Mouse (Mus musculus) embryonic facial prominence, embryonic 15.5 days (tissue): ENCODE results near the gene Anxa9. TPM values are rescaled to one million over a fixed set of nuclear protein-coding genes. Genes with fewer than 3 reads are reported as not detected.
A peak's percentile ranks its signal among the peaks of the same experiment; 100 is the strongest.

Experiments used
- ATAC-seq: fragments of 200-750 bp; cut with Nextera tagmentation; 2 replicates; pipeline ENCODE4 v1.8.0; 2017; ENCODE audit warnings: low read depth, moderate TSS enrichment; ENCODE audit not compliant: insufficient number of reproducible peaks, low FRiP score, low TSS enrichment
- H3K27ac ChIP-seq: fragments of 300-500 bp; sonication (generic); replicated peaks from 2 replicates; pipeline ENCODE4 v1.5.1; 2015; ENCODE audit warnings: mild to moderate bottlenecking, inconsistent platforms
- H3K27me3 ChIP-seq: fragments of 300-500 bp; sonication (generic); 2 replicates; pipeline ENCODE4 v1.6.1; 2015; ENCODE audit warnings: inconsistent platforms
- H3K36me3 ChIP-seq: fragments of 300-500 bp; sonication (generic); 2 replicates; pipeline ENCODE4 v1.6.1; 2015; ENCODE audit warnings: mild to moderate bottlenecking, inconsistent platforms
- H3K4me1 ChIP-seq: fragments of 300-500 bp; sonication (generic); 2 replicates; pipeline ENCODE4 v1.6.1; 2015; ENCODE audit warnings: inconsistent platforms
- H3K4me2 ChIP-seq: fragments of 300-500 bp; sonication (generic); replicated peaks from 2 replicates; pipeline ENCODE4 v1.6.1; 2015; ENCODE audit warnings: mild to moderate bottlenecking, inconsistent platforms
- H3K4me3 ChIP-seq: fragments of 300-500 bp; sonication (generic); replicated peaks from 2 replicates; pipeline ENCODE4 v1.5.1; 2015; ENCODE audit warnings: mild to moderate bottlenecking, inconsistent platforms
- H3K9ac ChIP-seq: fragments of 300-500 bp; sonication (generic); 2 replicates; pipeline ENCODE4 v1.6.1; 2015; ENCODE audit warnings: inconsistent platforms
- H3K9me3 ChIP-seq: fragments of 300-500 bp; sonication (generic); replicated peaks from 2 replicates; pipeline ENCODE4 v1.6.1; 2016; ENCODE audit warnings: inconsistent platforms
- WGBS: fragments of 180-500 bp; shearing (Covaris S2); methylation state at CpG from one replicate; pipeline ENCODE4 v1.1.7; 2015; 5-methylcytosine and 5-hydroxymethylcytosine counted together
- polyA plus RNA-seq: library from polyadenylated mRNA; unstranded; fragments of >200 nt; fragmentation: Nextera tagmentation; extraction: Ambion mirVana; gene quantifications from 2 replicates; pipeline ENCODE4 v1.2.1, GENCODE M21; 2015

The Anxa9 gene
- polyA plus RNA-seq, 1 experiment from 2014 or later, result 11.6 TPM

- 71% methylated on average over 6 of the region's 6 CpGs for WGBS
- H3K4me1 ChIP-seq, result peaks cover 19% of the 10 kb centered on the region
- no peak for ATAC-seq
- H3K27ac ChIP-seq, result no peak overlapping the region
- H3K4me2 ChIP-seq, result no peak overlapping the region
- no peak overlapping the region for H3K9ac ChIP-seq
- no peak overlapping the region for H3K4me3 ChIP-seq
- no peaks in the 10 kb centered on the region for H3K36me3 ChIP-seq
- no peaks in the 10 kb centered on the region for H3K27me3 ChIP-seq
- H3K9me3 ChIP-seq, result no peaks in the 10 kb centered on the region
Observed at GRCm38 (mm10) chr3:95312623-95313022, 5.6 kb upstream of the Anxa9 start.

DNA sequence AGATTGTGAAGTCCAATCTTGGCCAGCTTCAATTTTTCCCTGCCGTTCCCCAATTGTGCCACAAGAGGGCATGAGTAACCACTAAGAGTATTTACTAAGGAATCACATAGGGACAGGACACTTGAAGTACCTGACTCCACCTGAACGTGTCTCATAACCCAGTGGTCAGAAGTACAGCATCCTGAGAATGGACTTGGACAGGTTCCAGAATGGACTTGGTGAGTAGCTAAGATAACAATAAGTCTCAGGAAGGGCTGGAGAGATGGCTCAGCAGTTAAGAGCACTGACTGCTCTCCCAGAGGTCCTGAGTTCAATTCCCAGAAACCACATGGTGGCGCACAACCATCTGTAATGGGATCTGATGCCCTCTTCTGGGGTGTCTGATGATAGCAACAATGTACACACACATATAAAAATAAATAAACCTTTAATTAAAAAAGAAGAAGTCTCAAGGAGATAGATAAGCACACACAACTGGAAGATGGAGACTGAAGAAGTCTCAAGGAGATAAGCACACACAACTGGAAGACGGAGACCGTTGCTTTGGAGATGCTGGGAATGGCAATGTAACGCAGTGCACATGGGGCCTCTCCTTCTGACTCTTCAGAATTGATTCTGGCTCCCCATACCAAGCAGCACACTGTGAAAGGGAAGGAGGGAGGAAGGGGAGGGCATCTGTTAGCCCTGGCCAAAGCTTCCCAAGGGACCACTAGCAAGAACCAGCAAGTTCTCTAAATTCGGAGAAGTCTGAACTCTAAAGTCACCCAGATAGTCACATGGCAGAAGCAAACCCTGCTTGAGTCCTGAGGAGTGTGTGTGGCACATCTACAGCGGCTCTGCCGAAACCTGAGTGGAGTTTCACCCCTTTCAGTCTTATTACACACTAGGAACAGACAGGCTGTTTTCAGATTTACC lies 4.2 kb upstream of the Anxa9 start:
- Histone ChIP-seq H3K36me3 (no peaks in the 10 kb centered on the region), H3K9me3 (no peaks in the 10 kb centered on the region), H3K4me3 (no peak overlapping the region), H3K27me3 (no peaks in the 10 kb centered on the region), H3K27ac (no peak overlapping the region), H3K9ac (no peak overlapping the region), H3K4me2 (no peak overlapping the region), H3K4me1 (peaks cover 13% of the 10 kb centered on the region)
- WGBS, result 65% methylated on average over 9 of the region's 9 CpGs
- ATAC-seq, result no peak

GRCm38 (mm10) chr3:95310496-95310895 lies 3.5 kb upstream of the Anxa9 start:
- no peaks in the 10 kb centered on the region for H3K36me3 ChIP-seq
- 66% methylated on average over 3 of the region's 3 CpGs for WGBS
- no peaks in the 10 kb centered on the region for H3K9me3 ChIP-seq
- no peak overlapping the region for H3K4me2 ChIP-seq
- H3K9ac ChIP-seq, result no peak overlapping the region
- H3K27ac ChIP-seq, result no peak overlapping the region
- no peak overlapping the region for H3K4me3 ChIP-seq
- H3K27me3 ChIP-seq, result no peaks in the 10 kb centered on the region
- peaks cover 8% of the 10 kb centered on the region; the same call in 1 of the 2 replicates for H3K4me1 ChIP-seq
- no peak for ATAC-seq

DNA sequence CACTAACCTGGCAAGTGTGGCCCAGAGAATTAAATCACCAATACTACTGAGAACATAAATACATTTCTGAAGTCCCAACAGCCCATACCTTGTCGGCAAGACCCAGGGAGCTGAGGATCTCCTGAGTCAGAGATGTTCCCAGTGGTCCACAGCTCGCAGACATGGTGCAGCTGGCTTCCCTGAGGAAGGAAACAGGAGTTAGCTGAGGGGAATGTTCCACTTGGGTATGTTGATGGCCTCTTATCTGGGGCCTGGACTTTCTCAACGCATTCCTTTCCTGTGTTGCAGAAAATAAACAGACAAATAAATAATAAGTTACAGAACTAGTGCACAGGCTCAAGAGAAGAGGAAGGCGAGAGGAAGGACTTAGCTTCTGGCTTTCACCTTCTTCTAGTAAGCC lies 732 bp downstream of the Anxa9 start:
- Histone ChIP-seq H3K4me3 (no peak overlapping the region), H3K9ac (no peak overlapping the region), H3K27ac (no peak overlapping the region), H3K4me2 (no peak overlapping the region), H3K27me3 (no peaks in the 10 kb centered on the region), H3K4me1 (peaks cover 8% of the 10 kb centered on the region; the same call in 1 of the 2 replicates), H3K36me3 (no peaks in the 10 kb centered on the region), H3K9me3 (no peaks in the 10 kb centered on the region)
- WGBS, result 78% methylated on average over 4 of the region's 4 CpGs
- no peak for ATAC-seq

GRCm38 (mm10) chr3:95301204-95301796 lies 5.7 kb downstream of the Anxa9 start:
- Histone ChIP-seq H3K27ac (no peak overlapping the region), H3K4me2 (no peak overlapping the region), H3K4me3 (no peak overlapping the region), H3K9ac (no peak overlapping the region), H3K9me3 (no peaks in the 10 kb centered on the region), H3K36me3 (peaks cover 11% of the 10 kb centered on the region; the same call in 1 of the 2 replicates), H3K4me1 (peaks cover 1% of the 10 kb centered on the region; the same call in 1 of the 2 replicates), H3K27me3 (no peaks in the 10 kb centered on the region)
- ATAC-seq, result no peak
- 77% methylated on average over 3 of the region's 3 CpGs for WGBS

GRCm38 (mm10) chr3:95298018-95298417 lies 9.0 kb downstream of the Anxa9 start:
- no peaks in the 10 kb centered on the region for H3K9me3 ChIP-seq
- no peak overlapping the region for H3K9ac ChIP-seq
- no peak overlapping the region for H3K4me2 ChIP-seq
- 81% methylated on average over 7 of the region's 7 CpGs for WGBS
- H3K27ac ChIP-seq, result no peak overlapping the region; the same call in 1 of the 2 replicates
- peaks cover 39% of the 10 kb centered on the region for H3K36me3 ChIP-seq
- no peak overlapping the region for H3K4me3 ChIP-seq
- no peak for ATAC-seq
- H3K27me3 ChIP-seq, result no peaks in the 10 kb centered on the region
- peaks cover 7% of the 10 kb centered on the region; the same call in 1 of the 2 replicates for H3K4me1 ChIP-seq

GRCm38 (mm10) chr3:95296103-95296469 lies 10.9 kb downstream of the Anxa9 start:
- peaks cover 57% of the 10 kb centered on the region for H3K36me3 ChIP-seq
- no peak overlapping the region for H3K9ac ChIP-seq
- H3K4me3 ChIP-seq, result no peak overlapping the region
- H3K4me2 ChIP-seq, result no peak overlapping the region
- no peaks in the 10 kb centered on the region for H3K9me3 ChIP-seq
- ATAC-seq, result no peak
- H3K4me1 ChIP-seq, result peaks cover 7% of the 10 kb centered on the region; the same call in 1 of the 2 replicates
- H3K27me3 ChIP-seq, result no peaks in the 10 kb centered on the region
- H3K27ac ChIP-seq, result no peak overlapping the region
- WGBS, result 6% methylated on average over 5 of the region's 5 CpGs

GRCm38 (mm10) chr3:95295321-95296102 lies 11.5 kb downstream of the Anxa9 start:
- Histone ChIP-seq H3K36me3 (peaks cover 63% of the 10 kb centered on the region), H3K27ac (peak overlapping the region; percentile 65; the same call in 1 of the 2 replicates), H3K9me3 (no peaks in the 10 kb centered on the region), H3K9ac (no peak overlapping the region), H3K27me3 (no peaks in the 10 kb centered on the region), H3K4me2 (no peak overlapping the region), H3K4me1 (peaks cover 7% of the 10 kb centered on the region; the same call in 1 of the 2 replicates), H3K4me3 (no peak overlapping the region)
- WGBS, result 72% methylated on average over 11 of the region's 11 CpGs
- no peak for ATAC-seq

DNA sequence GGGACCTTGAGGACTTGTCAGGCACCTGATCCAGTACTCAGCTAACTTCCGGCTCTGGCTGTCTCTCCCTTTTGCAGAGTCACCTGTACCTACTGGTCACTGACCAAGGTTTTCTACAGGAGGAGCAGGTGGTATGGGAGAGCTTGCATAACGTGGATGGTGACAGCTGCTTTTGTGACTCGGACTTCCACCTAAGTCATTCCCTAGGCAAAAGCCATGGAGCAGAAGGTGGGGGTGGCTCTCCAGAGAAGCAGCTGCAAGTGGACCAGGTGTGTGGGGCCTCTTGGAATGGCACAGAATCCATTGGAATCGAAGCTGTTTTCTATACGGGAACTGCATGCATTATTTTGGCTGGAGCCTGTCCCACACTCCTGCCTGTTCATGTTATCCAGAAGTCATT lies 12.3 kb downstream of the Anxa9 start:
- WGBS, result 76% methylated on average over 5 of the region's 5 CpGs
- Histone ChIP-seq H3K27ac (peak overlapping the region; percentile 65), H3K4me1 (peaks cover 7% of the 10 kb centered on the region; the same call in 1 of the 2 replicates), H3K36me3 (peaks cover 66% of the 10 kb centered on the region), H3K9ac (no peak overlapping the region), H3K9me3 (no peaks in the 10 kb centered on the region), H3K4me2 (no peak overlapping the region), H3K27me3 (no peaks in the 10 kb centered on the region), H3K4me3 (no peak overlapping the region)
- ATAC-seq, result no peak

GRCm38 (mm10) chr3:95294316-95294715 lies 12.7 kb downstream of the Anxa9 start:
- Histone ChIP-seq H3K4me2 (no peak overlapping the region), H3K27ac (peak overlapping the region; percentile 65), H3K27me3 (no peaks in the 10 kb centered on the region), H3K9ac (no peak overlapping the region), H3K4me3 (no peak overlapping the region), H3K9me3 (no peaks in the 10 kb centered on the region), H3K4me1 (peaks cover 7% of the 10 kb centered on the region; the same call in 1 of the 2 replicates), H3K36me3 (peaks cover 66% of the 10 kb centered on the region)
- ATAC-seq, result no peak
- WGBS, result 80% methylated on average over 7 of the region's 7 CpGs

- no peak overlapping the region for H3K4me3 ChIP-seq
- peaks cover 7% of the 10 kb centered on the region; the same call in 1 of the 2 replicates for H3K4me1 ChIP-seq
- H3K36me3 ChIP-seq, result peaks cover 70% of the 10 kb centered on the region
- WGBS, result 68% methylated on average over 11 of the region's 11 CpGs
- no peak overlapping the region for H3K4me2 ChIP-seq
- peak overlapping the region; percentile 65; the same call in 1 of the 2 replicates for H3K27ac ChIP-seq
- H3K9me3 ChIP-seq, result no peaks in the 10 kb centered on the region
- H3K27me3 ChIP-seq, result no peaks in the 10 kb centered on the region
- ATAC-seq, result no peak
- no peak overlapping the region for H3K9ac ChIP-seq
Observed at GRCm38 (mm10) chr3:95293537-95293936, 13.4 kb downstream of the Anxa9 start.
